Mouse (Mus musculus) mammary gland, adult 2 months (tissue): ENCODE measurements around the gene Nell1. TPM values are rescaled to one million over a fixed set of nuclear protein-coding genes. Genes with fewer than 3 reads are reported as not detected.

ENCODE experiments used
- polyA plus RNA-seq: library from polyadenylated mRNA; depleted of rRNA; stranded (reverse); fragments of >200 nt; gene quantifications from 2 replicates; pipeline ENCODE4 v1.2.3, GENCODE M21; 2012; ENCODE audit warnings: low replicate concordance; rRNA removed

Gene Nell1
- not detected in 2 replicates for polyA plus RNA-seq

GRCm38 (mm10) chr7:49974841-49975440 lies at the start of gene Nell1:
TSS of gene Nell1 (plus strand) at chr7:49974864.

GRCm38 (mm10) chr7:50598890-50599289 lies 624.2 kb downstream of the Nell1 start, which contains the start of gene 4933405O20Rik:
TSS of gene 4933405O20Rik (plus strand) at chr7:50599190.

Other genes starting within 250 kb of the Nell1 start
- gene Htatip2, start 215.7 kb upstream of the Nell1 start, polyA plus RNA-seq: 9.0 and 13.7 TPM in 2 replicates
- 17.0 and 61.6 TPM in 2 replicates for gene Prmt3, start 196.5 kb upstream of the Nell1 start, polyA plus RNA-seq
- gene Slc6a5, start 64.7 kb upstream of the Nell1 start, polyA plus RNA-seq: not detected in 2 replicates